Mouse (Mus musculus) right cerebral cortex, postnatal 36 days (tissue): Measurements from ENCODE around the gene Klk7.

ENCODE experiments used
- DNase-seq, 2 experiments: peaks; one replicate each; pipeline ENCODE4 v3.0.0; 2022; ENCODE audit warnings: low spot score in 2 of 2, mixed read lengths in 1 of 2

The Klk7 gene

GRCm38 (mm10) chr7:43797333-43797769 lies 13.7 kb upstream of the Klk7 start, which contains the start of gene Klk8:
TSS of gene Klk8 (plus strand) at chr7:43797577.
- DNase-seq: no peak

DNA sequence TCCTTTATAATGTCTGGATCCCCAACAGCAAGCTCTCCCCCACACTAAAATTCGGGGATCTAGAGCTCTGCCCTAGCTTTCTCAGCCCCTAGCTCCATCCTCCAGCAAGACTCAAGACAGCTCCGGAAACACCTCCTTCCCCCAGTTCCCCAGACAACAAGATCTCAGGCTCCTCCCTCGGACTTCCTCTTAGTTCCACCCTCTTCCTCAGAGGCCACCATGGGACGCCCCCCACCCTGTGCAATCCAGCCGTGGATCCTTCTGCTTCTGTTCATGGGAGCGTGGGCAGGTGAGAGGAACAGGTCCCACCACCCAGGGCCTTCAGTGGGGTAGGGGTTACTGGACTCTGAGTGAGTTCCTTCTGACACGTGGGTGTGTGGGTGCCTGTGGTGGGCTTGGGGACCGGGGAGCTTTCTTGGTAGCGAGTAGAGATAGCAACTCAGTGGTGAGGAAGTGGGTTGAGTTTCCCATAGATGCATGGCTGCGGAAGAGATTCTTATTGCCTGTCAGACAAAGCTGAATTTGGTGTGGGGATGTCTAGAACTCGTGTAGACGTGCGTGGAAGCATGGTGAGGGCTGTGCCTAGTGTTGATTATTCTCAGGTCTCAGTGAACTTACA lies 13.1 kb upstream of the Klk7 start:
- DNase-seq: no peak

- DNase-seq: no peak
Observed at GRCm38 (mm10) chr7:43799876-43800275, 11.2 kb upstream of the Klk7 start.

GRCm38 (mm10) chr7:43815211-43815610 lies 4.1 kb downstream of the Klk7 start:
- DNase-seq: no peak

GRCm38 (mm10) chr7:43816746-43817145 lies 5.7 kb downstream of the Klk7 start:
- DNase-seq: no peak

- DNase-seq: no peak
Observed at GRCm38 (mm10) chr7:43821581-43821980, 10.5 kb downstream of the Klk7 start.

DNA sequence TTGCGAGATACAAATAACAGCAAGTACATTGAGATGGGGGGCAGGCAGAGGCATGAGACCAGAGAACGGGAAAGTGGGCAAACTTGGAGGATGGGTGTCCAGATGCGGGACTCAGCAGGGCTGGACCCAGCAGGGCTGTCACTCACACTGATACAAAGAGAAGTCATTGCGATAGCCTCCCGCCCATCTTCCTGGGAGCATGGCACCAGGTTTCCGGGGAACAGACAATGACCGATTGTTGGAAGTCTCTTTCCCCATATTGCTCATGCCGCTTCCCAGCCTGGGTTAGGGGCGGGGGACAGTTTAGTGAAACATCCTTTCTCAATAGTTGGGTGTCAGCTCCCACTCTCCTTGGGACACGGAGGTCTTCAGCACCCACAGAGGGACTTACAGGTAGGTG lies 13.1 kb downstream of the Klk7 start, which contains the start of gene Klk6:
Gene Klk6, plus strand, starts transcription at position 301 of the 400 bp plus-strand sequence.
- DNase-seq: no peak

DNA sequence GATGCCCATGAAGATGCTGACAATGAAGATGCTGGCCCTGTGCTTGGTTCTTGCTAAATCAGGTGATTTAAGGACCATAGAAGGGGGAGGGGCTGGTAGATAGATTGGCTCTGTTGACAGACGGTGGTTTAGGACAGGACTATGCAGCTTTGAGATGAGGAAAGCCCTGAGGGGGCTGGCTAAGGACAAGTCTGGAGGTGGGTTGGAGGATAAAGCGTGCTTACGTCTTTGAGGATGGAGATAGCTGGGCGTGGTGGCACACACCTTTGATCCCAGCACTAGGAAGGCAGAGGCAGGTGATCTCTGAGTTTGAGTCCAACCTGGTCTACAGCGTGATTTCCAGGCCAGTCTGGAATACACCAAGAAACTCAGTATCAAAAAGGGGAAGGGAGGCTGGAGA lies 15.0 kb downstream of the Klk7 start:
- DNase-seq: no peak

GRCm38 (mm10) chr7:43827706-43828105 lies 16.6 kb downstream of the Klk7 start:
- no peak for DNase-seq

DNA sequence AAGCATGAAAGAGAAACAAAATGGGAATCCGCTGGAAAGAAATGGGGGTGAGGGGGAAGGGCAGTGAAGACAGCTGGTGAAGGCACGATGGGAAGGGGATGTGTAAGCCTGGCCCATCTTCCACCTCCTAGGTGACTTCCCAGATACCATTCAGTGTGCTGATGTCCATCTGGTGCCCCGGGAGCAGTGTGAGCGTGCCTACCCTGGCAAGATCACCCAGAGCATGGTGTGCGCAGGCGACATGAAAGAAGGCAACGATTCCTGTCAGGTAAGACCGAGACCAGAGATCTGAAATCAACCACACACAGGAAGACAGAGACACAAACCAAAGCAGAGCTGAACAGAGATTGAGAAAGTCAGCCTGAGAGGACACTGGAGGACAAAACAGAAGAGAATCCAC lies 17.9 kb downstream of the Klk7 start:
- no peak for DNase-seq

GRCm38 (mm10) chr7:43841701-43842100 lies 30.6 kb downstream of the Klk7 start, which contains the start of gene Klk5:
TSS of gene Klk5 (plus strand) at chr7:43841971.
- DNase-seq: no peak

DNA sequence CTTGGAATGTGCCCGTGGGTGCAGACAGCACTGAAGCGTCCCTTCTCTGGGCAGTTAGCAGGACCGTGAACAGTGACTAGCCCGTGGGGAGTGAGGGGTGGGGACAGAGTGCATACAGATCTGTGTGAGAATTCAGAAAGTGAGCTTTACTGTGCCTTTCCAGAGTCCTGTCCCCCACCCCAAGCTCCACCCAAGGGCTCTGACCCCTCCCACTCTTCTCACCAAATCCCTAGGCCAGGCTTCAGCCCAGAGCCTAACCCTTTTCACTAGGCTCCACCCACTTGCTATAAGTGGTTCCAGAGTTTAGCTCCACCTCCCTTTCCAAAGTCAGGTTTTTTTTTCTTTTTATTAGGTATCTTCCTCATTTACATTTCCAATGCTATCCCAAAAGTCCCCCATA lies 32.7 kb downstream of the Klk7 start:
- DNase-seq: no peak

DNA sequence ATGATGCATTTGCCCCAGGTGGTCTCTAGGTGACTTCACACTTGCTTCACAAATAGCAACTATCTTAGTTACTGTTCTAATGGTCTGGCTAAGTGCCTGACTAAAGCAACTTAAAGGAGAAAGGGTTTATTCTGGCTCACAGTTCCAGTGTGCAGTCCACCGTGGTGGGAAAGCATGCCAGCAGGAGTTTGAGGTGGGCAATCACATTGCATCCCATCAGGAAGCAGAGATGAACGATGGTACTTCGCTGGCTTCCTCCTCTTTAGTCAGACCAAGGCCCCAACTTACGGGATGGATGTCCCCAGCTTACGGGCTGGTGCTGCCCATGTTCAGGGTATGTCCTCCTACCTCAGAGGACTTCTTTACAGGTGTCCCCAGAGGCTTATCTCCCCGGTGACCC lies 40.5 kb downstream of the Klk7 start:
- DNase-seq: no peak

GRCm38 (mm10) chr7:43854642-43855380 lies 43.7 kb downstream of the Klk7 start:
- no peak for DNase-seq

DNA sequence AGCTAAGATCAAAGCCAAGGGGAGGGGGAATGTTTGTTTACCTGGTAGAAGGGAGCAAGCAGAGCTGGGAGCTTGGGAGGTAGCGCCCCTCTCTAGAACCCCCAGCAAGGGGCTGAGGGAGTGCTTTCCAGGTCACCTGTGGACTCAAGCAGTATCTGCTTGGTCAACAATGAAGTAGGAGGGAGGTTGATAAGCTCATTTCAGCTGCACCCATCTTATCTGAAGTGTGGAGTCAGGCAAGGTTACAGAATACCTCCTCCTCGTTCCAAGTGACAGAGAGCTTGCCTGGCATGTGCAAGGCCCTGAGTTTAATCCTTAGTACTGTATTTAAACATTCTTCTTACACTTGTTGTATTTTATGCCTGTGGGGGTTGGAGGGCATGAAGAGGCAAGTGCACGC lies 44.6 kb downstream of the Klk7 start:
- no peak for DNase-seq

DNA sequence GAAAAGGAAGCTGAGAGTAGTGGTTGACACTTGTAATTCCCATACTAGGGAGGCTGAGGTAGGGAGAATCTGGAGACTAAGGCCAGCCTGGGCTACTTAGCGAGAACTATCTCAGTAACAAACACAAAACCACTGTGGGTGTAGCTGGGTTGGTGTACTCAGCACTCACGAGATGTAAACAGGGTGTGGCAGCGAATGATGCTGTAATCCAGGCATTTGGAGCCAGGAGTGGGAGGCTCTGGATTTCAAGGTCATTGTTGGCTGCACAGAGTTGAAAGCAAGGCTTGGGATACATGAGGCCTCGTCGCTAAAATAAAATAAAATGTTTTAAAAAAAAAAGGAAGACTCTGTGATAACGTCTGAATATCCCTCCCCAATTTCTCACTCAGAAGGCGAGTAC lies 45.2 kb downstream of the Klk7 start:
- no peak for DNase-seq

DNA sequence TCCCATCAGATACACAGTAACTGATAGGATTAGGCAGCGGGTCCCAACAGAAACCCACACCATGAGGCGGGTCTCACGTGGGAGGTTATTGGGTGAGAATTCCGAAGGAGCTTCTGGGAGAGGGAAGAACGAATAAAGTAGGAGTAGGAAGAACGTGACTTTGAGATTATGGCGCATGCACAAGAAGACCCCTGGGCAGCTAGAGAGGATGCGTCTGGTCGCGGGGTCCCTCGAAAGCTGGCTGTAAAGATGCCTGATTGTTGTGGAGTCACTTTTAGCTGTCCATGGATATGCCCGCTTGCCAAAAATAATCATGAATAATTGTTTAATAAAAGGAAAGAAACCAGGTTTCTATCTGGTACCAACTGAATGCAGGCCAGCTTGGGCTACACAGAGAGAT lies 46.4 kb downstream of the Klk7 start:
- no peak for DNase-seq

DNA sequence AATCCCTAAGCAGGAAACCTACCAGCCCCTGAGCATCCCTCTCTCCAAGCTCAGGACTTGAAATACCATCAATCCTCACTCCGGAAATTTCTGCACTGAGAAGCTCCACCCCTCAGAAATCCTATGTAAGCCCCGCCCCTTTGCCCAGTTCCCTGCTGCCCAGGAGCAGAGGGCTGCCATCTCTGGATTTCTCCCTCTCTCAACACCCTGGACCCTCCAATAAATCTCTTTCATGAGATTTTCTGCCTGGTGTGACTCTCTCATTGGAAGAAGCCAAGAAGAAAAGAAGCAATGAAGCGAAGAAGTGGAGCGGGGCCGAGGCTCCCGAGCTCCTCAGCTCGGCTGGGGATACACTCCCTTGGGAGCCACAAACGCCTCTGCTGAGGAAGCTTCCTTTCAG lies 49.3 kb downstream of the Klk7 start:
- DNase-seq: no peak
